9 mouse cellular contexts compared by ENCODE assay signal in genomic region chr19:6856281-6857002, GRCm38 (mm10). TPM values are rescaled to one million over a fixed set of nuclear protein-coding genes. Genes with fewer than 3 reads are reported as not detected.
DNase-seq lines count a peak whose midpoint lies in the region; ATAC-seq and TF ChIP-seq lines count a peak whose summit lies in the region.
"Had no signal": no experiment of that assay in that cellular context is flagged by ENCODE, and none has a peak within 500 bp of the region (broad histone marks: within the 10 kb centered on the region; RNA-seq: fewer than 3 reads in every experiment).

No protein-coding gene starts in this region.

- ATAC-seq in forebrain, postnatal 0 days: peak; percentile 88
- peak; percentile 70 for ATAC-seq in megakaryocyte progenitor cell, adult 5-6 weeks (replicated peaks; ENCODE audit: poor library complexity)

- TF ChIP-seq CTCF in lung, adult 2 months (IDR thresholded peaks at IDR 0.05; ENCODE audit: insufficient read depth, low read length): peak; percentile 42
- TF ChIP-seq CTCF in forebrain, postnatal 0 days (IDR thresholded peaks at IDR 0.05; ENCODE audit: low read depth): peak; percentile 76
- TF ChIP-seq CTCF in thymus, adult 2 months (IDR thresholded peaks at IDR 0.05; ENCODE audit: borderline replicate concordance, control insufficient read depth, extremely low read depth, insufficient read depth, low read length, poor library complexity): no peak; the same call in 1 of the 2 replicates

- no peaks in the 10 kb centered on the region for H3K27me3 ChIP-seq in forebrain, postnatal 0 days (ENCODE audit: insufficient read depth, low read length)
- no peaks in the 10 kb centered on the region for H3K27me3 ChIP-seq in thymus, adult 2 months (ENCODE audit: control insufficient read depth, insufficient read depth, low read length)

- no peak overlapping the region; the same call in 1 of the 2 replicates for H3K27ac ChIP-seq in forebrain, postnatal 0 days (ENCODE audit: low read depth, low read length)
- peak overlapping the region; percentile 58 for H3K27ac ChIP-seq in thymus, adult 2 months (ENCODE audit: control insufficient read depth, insufficient read depth, low read length)
- H3K27ac ChIP-seq: embryonic facial prominence, embryonic 13.5 days had no signal

- peak; percentile 24 for DNase-seq in lung, adult 2 months
- DNase-seq in lung, postnatal 25 days (ENCODE audit: low spot score): no peak
- DNase-seq in adipocyte (ENCODE audit: low spot score): peak; percentile 47
- DNase-seq in forebrain, postnatal 0 days: peak; percentile 80
- peak; percentile 77 to 79 for DNase-seq in layer of hippocampus, postnatal 10 days (ENCODE audit: low spot score in 2 of 2)
- peak; percentile 71 for DNase-seq in thymus, adult 2 months
- no peak for DNase-seq in ovary, postnatal 14 days (ENCODE audit: low spot score)

- TF ChIP-seq POLR2A in lung, adult 2 months (IDR thresholded peaks at IDR 0.05; ENCODE audit: borderline replicate concordance, extremely low read depth, low read depth, low read length): no peak
- no peak for TF ChIP-seq POLR2A in thymus, adult 2 months (IDR thresholded peaks at IDR 0.05; ENCODE audit: control insufficient read depth, extremely low read depth, insufficient read depth, low read length, poor library complexity)

- peaks cover 2% of the 10 kb centered on the region; the same call in 1 of the 2 replicates for H3K4me1 ChIP-seq in lung, adult 2 months (ENCODE audit: control insufficient read depth, insufficient read depth, low read length)
- no peaks in the 10 kb centered on the region for H3K4me1 ChIP-seq in forebrain, postnatal 0 days (ENCODE audit: insufficient read depth)
- peaks cover 40% of the 10 kb centered on the region for H3K4me1 ChIP-seq in thymus, adult 2 months (replicated peaks; ENCODE audit: control insufficient read depth, insufficient read depth, low read length)

- H3K9ac ChIP-seq in forebrain, postnatal 0 days: no peak overlapping the region

- no peak overlapping the region for H3K4me3 ChIP-seq in lung, adult 2 months (replicated peaks; ENCODE audit: extremely low read depth, low read depth, low read length)
- no peak overlapping the region for H3K4me3 ChIP-seq in forebrain, postnatal 0 days (ENCODE audit: low read depth, low read length)
- peak overlapping the region; percentile 14; the same call in 1 of the 2 replicates for H3K4me3 ChIP-seq in thymus, adult 2 months (ENCODE audit: control insufficient read depth, insufficient read depth, low read length)

- H3K36me3 ChIP-seq in forebrain, postnatal 0 days (ENCODE audit: insufficient read depth): no peaks in the 10 kb centered on the region
- peaks cover 26% of the 10 kb centered on the region for H3K36me3 ChIP-seq in thymus, adult 2 months (ENCODE audit: control insufficient read depth, insufficient read depth, low read length)
- H3K36me3 ChIP-seq: embryonic facial prominence, embryonic 13.5 days had no signal

- 51% methylated on average over 12 of the region's 12 CpGs for WGBS in lung, adult 2 months
- WGBS in forebrain, postnatal 0 days: 30% methylated on average over 12 of the region's 12 CpGs
- 54% methylated on average over 12 of the region's 12 CpGs for WGBS in thymus, adult 2 months

- H3K4me2 ChIP-seq in forebrain, postnatal 0 days (ENCODE audit: low read depth): no peak overlapping the region

- H3K9me3 ChIP-seq in forebrain, postnatal 0 days (ENCODE audit: low read length): no peaks in the 10 kb centered on the region
- H3K9me3 ChIP-seq: embryonic facial prominence, embryonic 13.5 days had no signal

RNA-seq across cellular contexts. Expression of gene Ccdc88b, which starts 1.6 kb away (rescaled TPM):
- 17.3 and 19.9 TPM in 2 replicates for polyA plus RNA-seq in lung, adult 2 months (2012; rRNA removed)
- total RNA-seq in forebrain, postnatal 0 days (2014; rRNA removed): 0.57 and 3.5 TPM in 2 replicates
- polyA plus RNA-seq in forebrain, postnatal 0 days (2015; fragmentation: Nextera tagmentation; extraction: Ambion mirVana): 0.30 and 0.67 TPM in 2 replicates
- 1 to 10 TPM; 2.9 to 4.2 TPM for total RNA-seq in layer of hippocampus, postnatal 10 days (2021)
- total RNA-seq in megakaryocyte progenitor cell, adult 5-6 weeks (2015): 6.9 and 7.6 TPM in 2 replicates
- 48.6 and 53.0 TPM in 2 replicates for total RNA-seq in megakaryocyte progenitor cell, adult 5-6 weeks (2017)
- polyA plus RNA-seq in thymus, adult 2 months (2012; rRNA removed): 225 and 234 TPM in 2 replicates

RNA-seq across cellular contexts. Expression of gene Rps6ka4, which starts 16.0 kb away (rescaled TPM):
- 45.9 and 49.8 TPM in 2 replicates for polyA plus RNA-seq in lung, adult 2 months (2012; rRNA removed)
- total RNA-seq in forebrain, postnatal 0 days (2014; rRNA removed): 18.0 and 24.2 TPM in 2 replicates
- 11.2 and 14.3 TPM in 2 replicates for polyA plus RNA-seq in forebrain, postnatal 0 days (2015; fragmentation: Nextera tagmentation; extraction: Ambion mirVana)
- 10 to 100 TPM; 28.1 to 31.9 TPM for total RNA-seq in layer of hippocampus, postnatal 10 days (2021)
- total RNA-seq in megakaryocyte progenitor cell, adult 5-6 weeks (2015): 1.0 and 4.1 TPM in 2 replicates
- total RNA-seq in megakaryocyte progenitor cell, adult 5-6 weeks (2017): 3.8 and 4.3 TPM in 2 replicates
- 29.5 and 30.6 TPM in 2 replicates for polyA plus RNA-seq in thymus, adult 2 months (2012; rRNA removed)

RNA-seq across cellular contexts. Expression of gene Trmt112, which starts 53.1 kb away (rescaled TPM):
- 115 and 120 TPM in 2 replicates for polyA plus RNA-seq in lung, adult 2 months (2012; rRNA removed)
- total RNA-seq in forebrain, postnatal 0 days (2014; rRNA removed): 52.3 and 69.6 TPM in 2 replicates
- 102 and 103 TPM in 2 replicates for polyA plus RNA-seq in forebrain, postnatal 0 days (2015; fragmentation: Nextera tagmentation; extraction: Ambion mirVana)
- total RNA-seq in layer of hippocampus, postnatal 10 days (2021): 10 to 100 TPM; 42.4 to 44.5 TPM
- total RNA-seq in megakaryocyte progenitor cell, adult 5-6 weeks (2015): 149 and 168 TPM in 2 replicates
- 229 and 256 TPM in 2 replicates for total RNA-seq in megakaryocyte progenitor cell, adult 5-6 weeks (2017)
- 183 and 203 TPM in 2 replicates for polyA plus RNA-seq in thymus, adult 2 months (2012; rRNA removed)

RNA-seq across cellular contexts. Expression of gene Prdx5, which starts 53.5 kb away (rescaled TPM):
- polyA plus RNA-seq in lung, adult 2 months (2012; rRNA removed): 110 and 148 TPM in 2 replicates
- 182 and 199 TPM in 2 replicates for total RNA-seq in forebrain, postnatal 0 days (2014; rRNA removed)
- polyA plus RNA-seq in forebrain, postnatal 0 days (2015; fragmentation: Nextera tagmentation; extraction: Ambion mirVana): 424 and 467 TPM in 2 replicates
- total RNA-seq in layer of hippocampus, postnatal 10 days (2021): 100 to 1,000 TPM; 319 to 332 TPM
- 310 and 346 TPM in 2 replicates for total RNA-seq in megakaryocyte progenitor cell, adult 5-6 weeks (2015)
- total RNA-seq in megakaryocyte progenitor cell, adult 5-6 weeks (2017): 546 and 620 TPM in 2 replicates
- polyA plus RNA-seq in thymus, adult 2 months (2012; rRNA removed): 99.4 and 133 TPM in 2 replicates

Comparison
In these comparisons a context has a peak if more than half of its experiments do, and no peak if none do; other contexts are left out.
1. DNase-seq: peak in lung, adult 2 months (single experiment), adipocyte (single experiment), forebrain, postnatal 0 days (single experiment), layer of hippocampus, postnatal 10 days (2 of 2) and thymus, adult 2 months (single experiment); none in lung, postnatal 25 days (single experiment) and ovary, postnatal 14 days (single experiment).